Mouse (Mus musculus): ENCODE data around the gene Nfia. TPM values are rescaled to one million over a fixed set of nuclear protein-coding genes. Genes with fewer than 3 reads are reported as not detected.

Nfia gene
- polyA plus RNA-seq, 1 experiment, result 0.02 TPM

- TF ChIP-seq FLI1 (IDR thresholded peaks at IDR 0.05; ENCODE audit: low read length) (no peak), GATA1 (IDR thresholded peaks at IDR 0.05; ENCODE audit: borderline replicate concordance, low read length) (no peak)
- no peak overlapping the region for H3K4me3 ChIP-seq (replicated peaks)
- H3K4me1 ChIP-seq, result peaks cover 12% of the 10 kb centered on the region
- no peaks in the 10 kb centered on the region for H3K36me3 ChIP-seq (replicated peaks; ENCODE audit: low read length)
- H3K27me3 ChIP-seq (replicated peaks), result peaks cover 12% of the 10 kb centered on the region
- no peaks in the 10 kb centered on the region for H3K9me3 ChIP-seq
Observed at GRCm38 (mm10) chr4:97857549-97857948, 85.0 kb downstream of the Nfia start.

- H3K36me3 ChIP-seq (replicated peaks; ENCODE audit: low read length), result no peaks in the 10 kb centered on the region
- TF ChIP-seq FLI1 (IDR thresholded peaks at IDR 0.05; ENCODE audit: low read length) (no peak), GATA1 (IDR thresholded peaks at IDR 0.05; ENCODE audit: borderline replicate concordance, low read length) (no peak)
- 0 out of 2 replicates have a peak, but pooled peaks cover 2% of the 10 kb centered on the region for H3K9me3 ChIP-seq
- peaks cover 12% of the 10 kb centered on the region for H3K27me3 ChIP-seq (replicated peaks)
- H3K4me1 ChIP-seq, result peaks cover 20% of the 10 kb centered on the region
- H3K4me3 ChIP-seq (replicated peaks), result no peak overlapping the region
Observed at GRCm38 (mm10) chr4:97859431-97859830, 86.9 kb downstream of the Nfia start.

GRCm38 (mm10) chr4:97860376-97860775 lies 87.8 kb downstream of the Nfia start:
- H3K4me1 ChIP-seq, result peaks cover 28% of the 10 kb centered on the region
- H3K27me3 ChIP-seq (replicated peaks), result peaks cover 12% of the 10 kb centered on the region
- H3K36me3 ChIP-seq (replicated peaks; ENCODE audit: low read length), result no peaks in the 10 kb centered on the region
- TF ChIP-seq FLI1 (IDR thresholded peaks at IDR 0.05; ENCODE audit: low read length) (no peak), GATA1 (IDR thresholded peaks at IDR 0.05; ENCODE audit: borderline replicate concordance, low read length) (no peak)
- no peak overlapping the region for H3K4me3 ChIP-seq (replicated peaks)
- H3K9me3 ChIP-seq, result 0 out of 2 replicates have a peak, but pooled peaks cover 2% of the 10 kb centered on the region

GRCm38 (mm10) chr4:97860791-97861344 lies 88.3 kb downstream of the Nfia start:
- H3K4me1 ChIP-seq, result peaks cover 30% of the 10 kb centered on the region
- H3K9me3 ChIP-seq, result 0 out of 2 replicates have a peak, but pooled peaks cover 2% of the 10 kb centered on the region
- peaks cover 9% of the 10 kb centered on the region for H3K27me3 ChIP-seq (replicated peaks)
- TF ChIP-seq GATA1 (IDR thresholded peaks at IDR 0.05; ENCODE audit: borderline replicate concordance, low read length) (no peak), FLI1 (IDR thresholded peaks at IDR 0.05; ENCODE audit: low read length) (no peak)
- H3K4me3 ChIP-seq (replicated peaks), result no peak overlapping the region
- H3K36me3 ChIP-seq (replicated peaks; ENCODE audit: low read length), result no peaks in the 10 kb centered on the region

- TF ChIP-seq GATA1 (IDR thresholded peaks at IDR 0.05; ENCODE audit: borderline replicate concordance, low read length) (no peak), FLI1 (IDR thresholded peaks at IDR 0.05; ENCODE audit: low read length) (no peak)
- Histone ChIP-seq H3K27me3 (replicated peaks) (peaks cover 4% of the 10 kb centered on the region), H3K9me3 (0 out of 2 replicates have a peak, but pooled peaks cover 2% of the 10 kb centered on the region), H3K4me1 (peaks cover 33% of the 10 kb centered on the region), H3K36me3 (replicated peaks; ENCODE audit: low read length) (no peaks in the 10 kb centered on the region), H3K4me3 (replicated peaks) (no peak overlapping the region)
Observed at GRCm38 (mm10) chr4:97862379-97862778, 89.8 kb downstream of the Nfia start.

GRCm38 (mm10) chr4:97864276-97864675 lies 91.7 kb downstream of the Nfia start:
- Histone ChIP-seq H3K27me3 (replicated peaks) (peaks cover 2% of the 10 kb centered on the region), H3K4me3 (replicated peaks) (no peak overlapping the region), H3K36me3 (replicated peaks; ENCODE audit: low read length) (no peaks in the 10 kb centered on the region), H3K9me3 (0 out of 2 replicates have a peak, but pooled peaks cover 4% of the 10 kb centered on the region), H3K4me1 (peaks cover 31% of the 10 kb centered on the region)
- TF ChIP-seq FLI1 (IDR thresholded peaks at IDR 0.05; ENCODE audit: low read length) (no peak), GATA1 (IDR thresholded peaks at IDR 0.05; ENCODE audit: borderline replicate concordance, low read length) (no peak)

GRCm38 (mm10) chr4:97865410-97865953 lies 92.9 kb downstream of the Nfia start:
- Histone ChIP-seq H3K9me3 (0 out of 2 replicates have a peak, but pooled peaks cover 4% of the 10 kb centered on the region), H3K4me1 (peaks cover 26% of the 10 kb centered on the region), H3K36me3 (replicated peaks; ENCODE audit: low read length) (no peaks in the 10 kb centered on the region), H3K4me3 (replicated peaks) (no peak overlapping the region), H3K27me3 (replicated peaks) (no peaks in the 10 kb centered on the region)
- TF ChIP-seq GATA1 (IDR thresholded peaks at IDR 0.05; ENCODE audit: borderline replicate concordance, low read length) (no peak), FLI1 (IDR thresholded peaks at IDR 0.05; ENCODE audit: low read length) (no peak)

- no peak for TF ChIP-seq FLI1 (IDR thresholded peaks at IDR 0.05; ENCODE audit: low read length)
- no peak for TF ChIP-seq GATA1 (IDR thresholded peaks at IDR 0.05; ENCODE audit: borderline replicate concordance, low read length)
- Histone ChIP-seq H3K27me3 (replicated peaks) (no peaks in the 10 kb centered on the region), H3K4me1 (peaks cover 26% of the 10 kb centered on the region), H3K36me3 (replicated peaks; ENCODE audit: low read length) (no peaks in the 10 kb centered on the region), H3K4me3 (replicated peaks) (no peak overlapping the region), H3K9me3 (0 out of 2 replicates have a peak, but pooled peaks cover 4% of the 10 kb centered on the region)
Observed at GRCm38 (mm10) chr4:97866463-97866862, 93.9 kb downstream of the Nfia start.

GRCm38 (mm10) chr4:97868307-97868937 lies 95.9 kb downstream of the Nfia start:
- Histone ChIP-seq H3K4me1 (peaks cover 37% of the 10 kb centered on the region), H3K4me3 (replicated peaks) (no peak overlapping the region), H3K9me3 (0 out of 2 replicates have a peak, but pooled peaks cover 3% of the 10 kb centered on the region), H3K36me3 (replicated peaks; ENCODE audit: low read length) (no peaks in the 10 kb centered on the region), H3K27me3 (replicated peaks) (peaks cover 2% of the 10 kb centered on the region)
- no peak for TF ChIP-seq GATA1 (IDR thresholded peaks at IDR 0.05; ENCODE audit: borderline replicate concordance, low read length)
- TF ChIP-seq FLI1 (IDR thresholded peaks at IDR 0.05; ENCODE audit: low read length), result no peak

- Histone ChIP-seq H3K9me3 (0 out of 2 replicates have a peak, but pooled peaks cover 2% of the 10 kb centered on the region), H3K4me1 (peaks cover 32% of the 10 kb centered on the region), H3K4me3 (replicated peaks) (no peak overlapping the region), H3K36me3 (replicated peaks; ENCODE audit: low read length) (no peaks in the 10 kb centered on the region), H3K27me3 (replicated peaks) (peaks cover 2% of the 10 kb centered on the region)
- TF ChIP-seq GATA1 (IDR thresholded peaks at IDR 0.05; ENCODE audit: borderline replicate concordance, low read length), result no peak
Observed at GRCm38 (mm10) chr4:97868938-97869440, 96.5 kb downstream of the Nfia start.
